Mouse (Mus musculus) cerebellum, adult 2 months (tissue): ENCODE data around the gene Dtwd1. TPM values are rescaled to one million over a fixed set of nuclear protein-coding genes. Genes with fewer than 3 reads are reported as not detected.
"Not testable (repeated sequence)": the region's sequence is repeated elsewhere in the genome, so short reads cannot be mapped to it uniquely, and the experiment has no call there.

Experiments
- DNase-seq, 2 experiments: peaks; one replicate each; pipeline ENCODE4 v3.0.0; 2021
- H3K27ac ChIP-seq: fragments of 200-500 bp; 2 replicates; pipeline ENCODE4 v1.5.1; 2012; ENCODE audit warnings: low read length, control low read depth, inconsistent platforms; ENCODE audit not compliant: insufficient read depth
- H3K27me3 ChIP-seq: fragments of 200-500 bp; 2 replicates; pipeline ENCODE4 v1.6.1; 2012; ENCODE audit warnings: inconsistent platforms, mild to moderate bottlenecking, low read length, moderate library complexity; ENCODE audit not compliant: control insufficient read depth, insufficient read depth
- H3K4me1 ChIP-seq: fragments of 200-500 bp; 2 replicates; pipeline ENCODE4 v1.6.1; 2011; ENCODE audit warnings: low read length; ENCODE audit not compliant: control insufficient read depth, insufficient read depth
- H3K4me3 ChIP-seq: fragments of 200-500 bp; replicated peaks from 2 replicates; pipeline ENCODE3; 2011; ENCODE audit warnings: mild to moderate bottlenecking, low read depth, low read length, control low read depth; ENCODE audit not compliant: insufficient read depth
- CTCF ChIP-seq: fragments of 200-500 bp; IDR thresholded peaks from 2 replicates; pipeline ENCODE4 v1.5.1; 2011; ENCODE audit warnings: low read depth, mild to moderate bottlenecking, control low read depth, low read length, moderate library complexity, borderline replicate concordance; ENCODE audit not compliant: insufficient read depth
- POLR2A ChIP-seq: fragments of 200-500 bp; IDR thresholded peaks from 2 replicates; pipeline ENCODE4 v1.6.1; 2011; ENCODE audit warnings: low read length, control low read depth, borderline replicate concordance; ENCODE audit not compliant: insufficient read depth
- WGBS: fragments of 180-500 bp; shearing (Covaris S2); methylation state at CpG from one replicate; pipeline ENCODE4 v1.1.7; 2018; 5-methylcytosine and 5-hydroxymethylcytosine counted together
- polyA plus RNA-seq: library from polyadenylated mRNA; depleted of rRNA; stranded (reverse); fragments of >200 nt; gene quantifications from 2 replicates; pipeline ENCODE4 v1.2.3, GENCODE M21; 2012; rRNA removed

Dtwd1 gene
- polyA plus RNA-seq, 1 experiment, result 10.5 TPM

- WGBS, result 83% methylated on average over 2 of the region's 2 CpGs
- H3K27me3 ChIP-seq, result no peaks in the 10 kb centered on the region
- H3K4me3 ChIP-seq, result no peak overlapping the region
- H3K27ac ChIP-seq, result no peak overlapping the region
- H3K4me1 ChIP-seq, result no peaks in the 10 kb centered on the region
- TF ChIP-seq POLR2A (no peak), CTCF (no peak)
- no peak for DNase-seq
These were observed 40.2 kb downstream of the Dtwd1 start for GRCm38 (mm10) chr2:126192129-126192528.

- TF ChIP-seq POLR2A, result no peak
- no peak for TF ChIP-seq CTCF
- WGBS, result 78% methylated on average over 12 of the region's 12 CpGs
These were observed 43.9 kb downstream of the Dtwd1 start for GRCm38 (mm10) chr2:126195631-126196356.

DNA sequence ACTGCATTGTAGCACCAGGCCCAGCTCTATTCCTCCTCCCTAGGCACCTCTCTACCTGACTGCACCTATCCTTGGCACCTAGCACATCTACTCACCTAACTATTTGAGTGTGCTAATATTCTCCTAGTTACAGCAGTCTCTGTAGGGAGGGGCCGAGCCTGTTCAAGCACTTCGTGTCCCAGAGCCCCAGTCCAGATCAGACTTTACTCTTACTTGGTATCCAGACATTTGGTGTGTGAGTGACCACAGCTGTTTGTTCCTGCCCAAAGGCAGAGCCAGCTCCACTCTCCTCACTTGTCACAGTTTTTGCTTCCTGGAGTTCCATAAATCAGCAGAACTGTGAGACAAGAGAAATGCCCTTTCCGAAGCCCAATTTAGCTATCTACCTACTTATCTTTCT, 47.0 kb downstream of the Dtwd1 start:
- no peak overlapping the region for H3K4me3 ChIP-seq
- H3K27ac ChIP-seq, result no peak overlapping the region
- H3K4me1 ChIP-seq, result no peaks in the 10 kb centered on the region
- H3K27me3 ChIP-seq, result no peaks in the 10 kb centered on the region
- no peak for DNase-seq
- 81% methylated on average over 3 of the region's 3 CpGs for WGBS
- no peak for TF ChIP-seq POLR2A
- no peak for TF ChIP-seq CTCF

More at GRCm38 (mm10) chr2:126195631-126196356, 43.9 kb downstream of the Dtwd1 start:
- Histone ChIP-seq H3K4me3 (no peak overlapping the region), H3K27me3 (no peaks in the 10 kb centered on the region), H3K4me1 (no peaks in the 10 kb centered on the region), H3K27ac (no peak overlapping the region)
- no peak for DNase-seq

DNA sequence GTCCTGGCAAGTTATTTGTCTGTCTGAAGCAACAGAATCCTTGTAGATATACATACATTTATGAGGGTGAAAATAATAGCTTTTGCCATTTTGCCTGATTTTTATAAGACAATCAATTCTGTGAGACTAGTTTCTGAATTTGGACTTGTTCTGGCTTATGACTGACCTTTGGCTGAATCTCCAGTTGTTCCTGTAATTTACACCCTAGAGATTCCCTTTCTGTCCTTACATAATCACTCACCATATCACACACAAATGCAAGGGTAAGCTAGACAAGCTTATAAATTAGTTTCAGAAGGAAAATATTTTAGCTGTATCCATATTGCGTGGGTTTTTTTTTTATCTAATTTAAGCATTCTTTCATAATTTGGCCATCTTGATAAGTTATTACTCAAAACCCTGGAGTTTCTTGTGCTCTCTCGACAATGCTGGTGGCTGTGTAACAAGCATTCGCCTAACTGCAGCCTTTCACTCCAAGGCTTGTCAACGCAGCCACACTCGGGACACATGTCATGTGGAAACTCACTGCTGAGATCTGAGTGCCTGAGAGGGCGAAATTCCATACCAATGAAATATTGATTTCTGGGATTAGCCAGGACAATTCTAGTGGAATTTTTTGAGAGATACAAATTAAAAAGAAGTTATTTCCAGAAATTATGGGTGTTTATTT, 59.2 kb downstream of the Dtwd1 start:
- DNase-seq, result no peak
- H3K27ac ChIP-seq, result no peak overlapping the region
- TF ChIP-seq CTCF (no peak), POLR2A (no peak)
- H3K4me3 ChIP-seq, result no peak overlapping the region
- H3K4me1 ChIP-seq, result no peaks in the 10 kb centered on the region
- H3K27me3 ChIP-seq, result no peaks in the 10 kb centered on the region
- 79% methylated on average over 6 of the region's 6 CpGs for WGBS

DNA sequence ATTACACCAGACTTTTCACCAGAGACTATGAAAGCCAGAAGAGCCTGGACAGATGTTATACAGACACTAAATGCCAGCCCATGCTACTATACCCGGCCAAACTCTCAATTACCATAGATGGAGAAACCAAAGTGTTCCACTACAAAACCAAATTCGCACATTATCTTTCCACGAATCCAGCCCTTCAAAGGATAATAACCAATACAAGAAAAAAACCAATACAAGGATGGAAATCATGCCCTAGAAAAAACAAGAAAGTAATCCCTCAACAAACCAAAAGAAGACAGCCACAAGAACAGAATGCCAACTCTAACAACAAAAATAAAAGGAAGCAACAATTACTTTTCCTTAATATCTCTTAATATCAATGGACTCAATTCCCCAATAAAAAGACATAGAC, 62.9 kb downstream of the Dtwd1 start, which contains the start of gene Gm17555:
Gene Gm17555 (plus strand): TSS at position 301 of the 400 bp plus-strand sequence.
- not testable (repeated sequence) for H3K4me1 ChIP-seq, H3K27ac ChIP-seq, H3K27me3 ChIP-seq, DNase-seq, H3K4me3 ChIP-seq
- WGBS, result 90% methylated on average over 3 of the region's 3 CpGs

Other genes with a start within 250 kb of the Dtwd1 start
- gene Fgf7, start 117.5 kb upstream of the Dtwd1 start, polyA plus RNA-seq, result 10.5 and 12.3 TPM in 2 replicates
- gene Fam227b, start 137 bp upstream of the Dtwd1 start, polyA plus RNA-seq, result 0.55 and 0.80 TPM in 2 replicates
- gene Gm17555, start 63.0 kb downstream of the Dtwd1 start, polyA plus RNA-seq, result not detected in 2 replicates